Mouse (Mus musculus) leukemia stem cell, adult 10-12 weeks (primary cell): ENCODE data around the gene Gng2. TPM values are rescaled to one million over a fixed set of nuclear protein-coding genes. Genes with fewer than 3 reads are reported as not detected.

Experiments
- polyA plus RNA-seq: library from polyadenylated mRNA; stranded (reverse); fragments of >175 nt; gene quantifications from 2 replicates; pipeline ENCODE4 v1.2.3, GENCODE M21; 2012; ENCODE audit warnings: low replicate concordance

The Gng2 gene
- 0.29 and 0.83 TPM in 2 replicates for polyA plus RNA-seq

DNA sequence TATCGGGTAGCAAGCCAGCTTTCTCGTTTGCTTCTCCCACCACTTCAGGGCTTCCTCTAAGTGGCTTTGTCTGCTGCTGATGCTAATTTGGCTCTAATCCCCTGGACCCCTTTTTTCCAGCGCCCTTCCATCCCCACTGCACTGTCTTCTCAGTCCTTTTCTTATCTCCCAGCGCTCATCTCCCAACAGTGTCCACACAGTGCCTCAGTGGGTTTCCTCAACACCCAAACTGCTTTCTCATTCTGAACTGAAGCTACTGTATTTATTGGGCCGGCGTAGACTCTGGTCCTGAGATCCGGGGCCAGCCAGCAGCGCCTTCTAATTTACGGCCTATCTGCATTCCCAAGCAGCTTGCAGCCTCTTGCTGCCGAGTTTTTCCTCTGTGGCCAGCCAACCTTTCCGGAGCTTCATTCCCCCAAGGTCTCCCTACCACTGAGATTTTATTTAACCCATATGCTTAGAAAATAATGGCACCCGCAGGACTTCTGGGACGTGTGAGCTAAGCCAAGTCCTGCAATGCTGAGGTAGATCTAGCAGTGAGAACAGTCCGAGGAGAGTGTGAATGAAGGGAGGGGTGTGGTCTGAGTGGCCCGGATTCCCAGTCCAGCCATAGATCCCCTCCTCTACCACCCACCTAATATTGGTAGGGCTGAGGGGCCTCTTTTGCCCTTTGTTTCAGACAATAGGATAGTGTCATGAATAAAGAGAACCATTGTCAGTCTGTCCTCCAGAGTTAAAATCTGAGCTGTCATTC is at the start of gene Gng2:
Gng2 (minus strand) TSS at position 357 of the 754 bp plus-strand sequence.

DNA sequence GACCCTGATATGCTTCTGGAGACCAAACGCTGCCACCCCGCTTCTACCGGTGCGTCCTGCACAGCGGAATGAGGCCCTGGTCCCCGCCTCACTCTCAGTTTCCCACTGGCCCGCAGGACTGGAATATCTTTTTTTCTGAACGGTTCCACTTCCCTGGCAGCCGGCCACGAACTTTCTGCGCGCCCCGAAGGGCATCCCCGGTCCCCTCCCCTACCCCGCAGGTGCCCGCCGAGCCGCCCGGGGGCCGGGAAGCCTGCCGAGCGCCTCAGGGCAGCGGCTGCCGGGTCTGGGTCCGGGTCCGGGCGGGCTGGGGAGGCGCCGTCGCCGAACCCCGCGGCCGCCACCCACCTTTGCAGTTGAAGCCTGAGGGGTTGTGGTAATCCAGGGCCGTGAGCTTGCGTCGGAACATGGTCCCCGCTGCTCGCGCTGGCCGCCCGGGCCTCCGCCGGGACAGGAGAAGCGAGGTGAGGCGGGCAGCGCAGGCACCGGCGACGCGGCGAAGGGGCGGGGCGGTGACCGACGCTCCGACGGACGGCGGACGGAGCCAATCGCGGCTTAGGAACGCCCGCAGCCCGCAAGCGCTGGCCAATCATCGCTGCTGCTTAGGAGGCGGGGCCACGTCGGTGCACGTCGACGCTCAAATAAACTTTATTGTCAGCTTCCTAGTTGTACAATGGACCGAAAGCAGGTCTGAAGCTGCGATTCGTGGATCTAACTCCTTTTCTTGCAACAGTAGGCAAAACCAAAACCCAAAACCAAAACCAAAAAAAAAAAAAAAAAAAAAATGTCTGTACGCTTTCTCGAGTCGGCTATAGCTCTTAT is 153.9 kb downstream of the Gng2 start, which contains the start of gene Rtraf:
Rtraf (minus strand) TSS at position 504 of the 822 bp plus-strand sequence.

Other genes starting within 250 kb of the Gng2 start
- 2.4 and 2.9 TPM in 2 replicates for gene Nid2, start 226.4 kb downstream of the Gng2 start, polyA plus RNA-seq
- 205 and 365 TPM in 2 replicates for gene Rtraf, start 153.8 kb downstream of the Gng2 start, polyA plus RNA-seq
- gene Saysd1, start 160.9 kb upstream of the Gng2 start, polyA plus RNA-seq: 8.4 and 9.9 TPM in 2 replicates
- 10.8 and 18.9 TPM in 2 replicates for gene Kcnk5, start 204.2 kb upstream of the Gng2 start, polyA plus RNA-seq